Mouse (Mus musculus): ENCODE results near the gene Spata18. TPM values are rescaled to one million over a fixed set of nuclear protein-coding genes. Genes with fewer than 3 reads are reported as not detected.

Gene Spata18
- total RNA-seq, 1 experiment from 2014 or later = not detected

- DNase-seq = no peak
These were observed 65.8 kb downstream of the Spata18 start for GRCm38 (mm10) chr5:73716941-73717340.

- no peak for DNase-seq
These were observed 70.6 kb downstream of the Spata18 start for GRCm38 (mm10) chr5:73721682-73722282.

- DNase-seq = no peak
These were observed 74.8 kb downstream of the Spata18 start for GRCm38 (mm10) chr5:73725981-73726380.

- no peak for DNase-seq
These were observed 77.5 kb downstream of the Spata18 start for GRCm38 (mm10) chr5:73728651-73729050.

Other genes starting within 250 kb of the Spata18 start
- gene Cwh43, start 245.3 kb upstream of the Spata18 start, total RNA-seq (2021) = 0.12 TPM in 1 of 2 replicates, not detected in the other
- 38.0 and 55.6 TPM in 2 replicates for gene Dcun1d4, start 170.4 kb upstream of the Spata18 start, total RNA-seq (2021)
- gene Lrrc66, start 18.9 kb upstream of the Spata18 start, total RNA-seq (2021) = not detected in 2 replicates
- 21.3 and 26.9 TPM in 2 replicates for gene Sgcb, start 3.6 kb upstream of the Spata18 start, total RNA-seq (2021)

Data from adrenal gland, postnatal 25 days (tissue).